ENCODE assay signal across 13 mouse cellular contexts in the genomic region with DNA sequence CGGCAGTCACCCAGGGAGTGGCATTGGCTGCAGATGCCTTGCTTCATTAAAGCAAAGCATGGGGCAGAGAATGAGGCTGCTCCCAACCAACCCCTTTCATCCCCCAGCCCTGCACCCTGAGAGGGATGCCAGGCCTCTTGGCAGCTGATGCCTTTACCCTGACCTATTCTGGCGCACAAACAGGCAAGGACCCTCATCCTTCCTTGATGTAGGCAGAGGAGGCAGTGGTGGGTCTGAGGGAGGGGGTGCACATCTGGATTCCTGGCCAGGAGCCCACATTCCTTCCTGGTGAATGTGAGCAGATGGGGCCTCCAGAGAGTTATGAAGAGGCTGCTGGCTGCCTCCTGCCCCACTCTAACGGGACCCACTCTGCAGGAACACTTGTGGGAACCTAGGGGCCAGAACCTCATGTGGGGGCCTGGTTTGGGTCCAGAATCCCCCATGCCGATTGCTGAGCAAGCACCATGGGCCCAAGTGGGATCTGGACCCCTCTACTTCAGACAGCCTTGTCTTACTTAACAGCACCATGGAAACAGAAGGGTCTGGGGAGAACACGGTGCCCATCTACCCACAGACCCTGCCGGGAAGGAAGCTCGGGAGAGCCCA. TPM values are rescaled to one million over a fixed set of nuclear protein-coding genes. Genes with fewer than 3 reads are reported as not detected.
DNase-seq lines count a peak whose midpoint lies in the region; ATAC-seq lines count a peak whose summit lies in the region.
"Had no signal": no experiment of that assay in that cellular context is flagged by ENCODE, and none has a peak within 500 bp of the region (broad histone marks: within the 10 kb centered on the region; RNA-seq: fewer than 3 reads in every experiment).

No protein-coding gene starts in this region.

- peak overlapping the region; percentile 79 for H3K27ac ChIP-seq in heart, embryonic 12.5 days (ENCODE audit: poor library complexity, severe bottlenecking)
- H3K27ac ChIP-seq in lung, embryonic 16.5 days (ENCODE audit: low read length) = 0 out of 2 replicates have a peak overlapping the region, but pooled peaks have one; percentile 30
- peak overlapping the region; percentile 65 for H3K27ac ChIP-seq in embryonic facial prominence, embryonic 15.5 days (replicated peaks)
- H3K27ac ChIP-seq in neural tube, embryonic 15.5 days (replicated peaks) = 0 out of 2 replicates have a peak overlapping the region, but pooled peaks have one; percentile 41
- no peak overlapping the region for H3K27ac ChIP-seq in liver, embryonic 12.5 days

- peak overlapping the region; percentile 27; the same call in 1 of the 2 replicates for H3K4me2 ChIP-seq in heart, embryonic 12.5 days
- H3K4me2 ChIP-seq in lung, embryonic 16.5 days (ENCODE audit: low read depth, low read length) = no peak overlapping the region
- H3K4me2 ChIP-seq in embryonic facial prominence, embryonic 15.5 days (replicated peaks) = no peak overlapping the region
- no peak overlapping the region for H3K4me2 ChIP-seq in neural tube, embryonic 15.5 days
- no peak overlapping the region for H3K4me2 ChIP-seq in liver, embryonic 12.5 days

- H3K4me1 ChIP-seq in heart, embryonic 12.5 days (replicated peaks) = peaks cover 81% of the 10 kb centered on the region
- peaks cover 35% of the 10 kb centered on the region for H3K4me1 ChIP-seq in lung, embryonic 16.5 days (replicated peaks; ENCODE audit: control insufficient read depth, insufficient read depth, low read length)
- H3K4me1 ChIP-seq in embryonic facial prominence, embryonic 15.5 days = peaks cover 71% of the 10 kb centered on the region
- H3K4me1 ChIP-seq in neural tube, embryonic 15.5 days = peaks cover 43% of the 10 kb centered on the region
- peaks cover 16% of the 10 kb centered on the region for H3K4me1 ChIP-seq in liver, embryonic 12.5 days

- H3K27me3 ChIP-seq in heart, embryonic 12.5 days (replicated peaks) = no peaks in the 10 kb centered on the region
- H3K27me3 ChIP-seq in lung, embryonic 16.5 days (ENCODE audit: control insufficient read depth, insufficient read depth, low read depth, low read length) = no peaks in the 10 kb centered on the region
- no peaks in the 10 kb centered on the region for H3K27me3 ChIP-seq in embryonic facial prominence, embryonic 15.5 days
- no peaks in the 10 kb centered on the region for H3K27me3 ChIP-seq in neural tube, embryonic 15.5 days (replicated peaks)
- H3K27me3 ChIP-seq in liver, embryonic 12.5 days (replicated peaks) = no peaks in the 10 kb centered on the region

- no peak overlapping the region; the same call in 1 of the 2 replicates for H3K9ac ChIP-seq in heart, embryonic 12.5 days
- peak overlapping the region; percentile 11; the same call in 1 of the 2 replicates for H3K9ac ChIP-seq in lung, embryonic 16.5 days (ENCODE audit: low read length)
- H3K9ac ChIP-seq in embryonic facial prominence, embryonic 15.5 days = no peak overlapping the region
- no peak overlapping the region for H3K9ac ChIP-seq in neural tube, embryonic 15.5 days (replicated peaks)
- no peak overlapping the region for H3K9ac ChIP-seq in liver, embryonic 12.5 days

- intact Hi-C loops in heart, postnatal 10 days (cut with DNase I) = no loop called here

- H3K36me3 ChIP-seq in heart, embryonic 12.5 days = peaks cover 44% of the 10 kb centered on the region
- H3K36me3 ChIP-seq in lung, embryonic 16.5 days (ENCODE audit: control insufficient read depth, insufficient read depth, low read length) = no peaks in the 10 kb centered on the region
- H3K36me3 ChIP-seq in embryonic facial prominence, embryonic 15.5 days = peaks cover 7% of the 10 kb centered on the region; the same call in 1 of the 2 replicates
- no peaks in the 10 kb centered on the region for H3K36me3 ChIP-seq in neural tube, embryonic 15.5 days
- 0 out of 2 replicates have a peak, but pooled peaks cover 15% of the 10 kb centered on the region for H3K36me3 ChIP-seq in liver, embryonic 12.5 days

- peak; percentile 49; the same call in 1 of the 2 replicates for ATAC-seq in heart, embryonic 12.5 days (ENCODE audit: insufficient number of reproducible peaks, low FRiP score)
- peak; percentile 43; the same call in 1 of the 2 replicates for ATAC-seq in lung, embryonic 16.5 days (ENCODE audit: low read depth)
- ATAC-seq in embryonic facial prominence, embryonic 15.5 days (ENCODE audit: insufficient number of reproducible peaks, low FRiP score, low TSS enrichment, low read depth) = peak; percentile 52
- ATAC-seq in neural tube, embryonic 15.5 days (ENCODE audit: low FRiP score) = peak; percentile 53; the same call in 1 of the 2 replicates
- ATAC-seq in inflammation-experienced regulatory T-cells, adult 6 months = no peak
- ATAC-seq in liver, embryonic 12.5 days = no peak

- 53% methylated on average over 7 of the region's 7 CpGs for WGBS in heart, embryonic 12.5 days
- 43% methylated on average over 7 of the region's 7 CpGs for WGBS in lung, embryonic 16.5 days
- WGBS in embryonic facial prominence, embryonic 15.5 days = 37% methylated on average over 7 of the region's 7 CpGs
- 58% methylated on average over 7 of the region's 7 CpGs for WGBS in neural tube, embryonic 15.5 days
- WGBS in liver, embryonic 12.5 days (ENCODE audit: insufficient replicate concordance) = 69% methylated on average over 7 of the region's 7 CpGs

- no peak overlapping the region for H3K4me3 ChIP-seq in heart, embryonic 12.5 days
- no peak overlapping the region for H3K4me3 ChIP-seq in lung, embryonic 16.5 days (ENCODE audit: low read length)
- no peak overlapping the region for H3K4me3 ChIP-seq in embryonic facial prominence, embryonic 15.5 days (replicated peaks)
- H3K4me3 ChIP-seq in neural tube, embryonic 15.5 days (replicated peaks) = no peak overlapping the region
- no peak overlapping the region for H3K4me3 ChIP-seq in liver, embryonic 12.5 days

- no peaks in the 10 kb centered on the region for H3K9me3 ChIP-seq in heart, embryonic 12.5 days (replicated peaks)
- no peaks in the 10 kb centered on the region for H3K9me3 ChIP-seq in lung, embryonic 16.5 days (ENCODE audit: control insufficient read depth, low read length)
- no peaks in the 10 kb centered on the region for H3K9me3 ChIP-seq in embryonic facial prominence, embryonic 15.5 days (replicated peaks)
- no peaks in the 10 kb centered on the region for H3K9me3 ChIP-seq in neural tube, embryonic 15.5 days (replicated peaks)
- no peaks in the 10 kb centered on the region for H3K9me3 ChIP-seq in liver, embryonic 12.5 days (replicated peaks)

- DNase-seq in heart, postnatal 10 days = no peak
- DNase-seq in lung, postnatal 10 days = no peak
- DNase-seq: cerebellum, adult 9-10 months; kidney, adult 8-10 months; lung, postnatal 14 days; right cerebral cortex, postnatal 25 days; thymus, adult 2 months had no signal

RNA-seq across cellular contexts. Expression of a gene that starts 12.4 kb away (rescaled TPM):
- 30.4 and 31.9 TPM in 2 replicates for polyA plus RNA-seq in heart, embryonic 12.5 days (2016; fragmentation: Nextera tagmentation; extraction: Ambion mirVana)
- 10 to 100 TPM; 51.8 to 60.1 TPM for total RNA-seq in heart, postnatal 10 days (2021)
- polyA plus RNA-seq in lung, embryonic 16.5 days (2015; fragmentation: Nextera tagmentation; extraction: Ambion mirVana) = 12.8 and 14.6 TPM in 2 replicates
- polyA plus RNA-seq in embryonic facial prominence, embryonic 15.5 days (2015; fragmentation: Nextera tagmentation; extraction: Ambion mirVana) = 34.0 and 35.2 TPM in 2 replicates
- 13.4 and 17.0 TPM in 2 replicates for polyA plus RNA-seq in neural tube, embryonic 15.5 days (2015; fragmentation: Nextera tagmentation; extraction: Ambion mirVana)
- polyA plus RNA-seq in inflammation-experienced regulatory T-cells, adult 6 months (2017; shearing (Covaris generic)) = under 1 TPM; 0.11 to 0.28 (median 0.23) TPM
- 6.9 and 7.8 TPM in 2 replicates for polyA plus RNA-seq in liver, embryonic 12.5 days (2016; fragmentation: Nextera tagmentation; extraction: Ambion mirVana)

Comparison
In these comparisons a context has a peak if more than half of its experiments do, and no peak if none do; other contexts are left out.
1. ATAC-seq: peak in heart, embryonic 12.5 days (single experiment), lung, embryonic 16.5 days (single experiment), embryonic facial prominence, embryonic 15.5 days (single experiment) and neural tube, embryonic 15.5 days (single experiment); none in inflammation-experienced regulatory T-cells, adult 6 months (single experiment) and liver, embryonic 12.5 days (single experiment).